Comparison of ENCODE assay signal across 18 mouse cellular contexts in the genomic region with DNA sequence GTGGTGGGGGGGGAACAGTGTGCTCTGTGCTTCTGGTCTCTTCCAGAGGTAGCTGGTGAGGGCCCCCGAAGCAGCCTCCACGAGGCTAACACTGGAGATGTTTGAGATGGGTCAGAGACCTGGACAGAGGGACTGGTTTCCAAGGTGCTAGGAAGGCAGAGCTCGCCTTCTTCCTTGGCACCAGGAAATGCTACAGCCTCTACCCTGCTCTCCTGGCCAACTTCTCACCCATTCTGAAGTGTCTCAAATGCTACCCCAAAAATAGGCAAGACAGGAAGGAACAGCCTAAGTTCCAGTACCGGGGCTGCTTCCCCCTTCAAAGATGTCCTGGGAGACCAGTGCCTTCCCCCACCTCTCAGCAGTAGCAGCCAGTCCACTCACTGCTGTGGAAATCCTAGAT. TPM values are rescaled to one million over a fixed set of nuclear protein-coding genes. Genes with fewer than 3 reads are reported as not detected.
DNase-seq lines count a peak whose midpoint lies in the region; ATAC-seq and TF ChIP-seq lines count a peak whose summit lies in the region.
"Had no signal": no experiment of that assay in that cellular context is flagged by ENCODE, and none has a peak within 500 bp of the region (broad histone marks: within the 10 kb centered on the region; RNA-seq: fewer than 3 reads in every experiment).

No protein-coding gene starts in this region.

- H3K4me1 ChIP-seq in forebrain, embryonic 11.5 days (replicated peaks; ENCODE audit: control insufficient read depth, insufficient read depth, low read length) = peaks cover 75% of the 10 kb centered on the region
- H3K4me1 ChIP-seq in hindbrain, embryonic 11.5 days (replicated peaks; ENCODE audit: control insufficient read depth, insufficient read depth, low read length) = peaks cover 40% of the 10 kb centered on the region
- peaks cover 9% of the 10 kb centered on the region for H3K4me1 ChIP-seq in midbrain, embryonic 16.5 days (ENCODE audit: control insufficient read depth, insufficient read depth, low read length)

- no peaks in the 10 kb centered on the region for H3K9me3 ChIP-seq in forebrain, embryonic 11.5 days (ENCODE audit: control insufficient read depth, low read length)
- H3K9me3 ChIP-seq in hindbrain, embryonic 11.5 days (ENCODE audit: control insufficient read depth, low read length) = no peaks in the 10 kb centered on the region
- H3K9me3 ChIP-seq in midbrain, embryonic 16.5 days (replicated peaks; ENCODE audit: control insufficient read depth, low read length, poor library complexity, severe bottlenecking) = no peaks in the 10 kb centered on the region
- H3K9me3 ChIP-seq: limb, embryonic 15.5 days had no signal

- H3K27ac ChIP-seq in gastrocnemius, adult 2 months = no peak overlapping the region
- H3K27ac ChIP-seq in forebrain, embryonic 11.5 days (ENCODE audit: low read depth, low read length) = peak overlapping the region; percentile 91
- peak overlapping the region; percentile 65 for H3K27ac ChIP-seq in hindbrain, embryonic 11.5 days (ENCODE audit: low read depth, low read length)
- peak overlapping the region; percentile 47 for H3K27ac ChIP-seq in midbrain, embryonic 16.5 days (ENCODE audit: low read length)
- H3K27ac ChIP-seq: limb, embryonic 15.5 days had no signal

- H3K27me3 ChIP-seq in forebrain, embryonic 11.5 days (ENCODE audit: control insufficient read depth, insufficient read depth, low read length) = peaks cover 30% of the 10 kb centered on the region
- peaks cover 22% of the 10 kb centered on the region for H3K27me3 ChIP-seq in hindbrain, embryonic 11.5 days (ENCODE audit: control insufficient read depth, insufficient read depth, low read length)
- H3K27me3 ChIP-seq in midbrain, embryonic 16.5 days (ENCODE audit: control insufficient read depth, insufficient read depth, low read depth, low read length) = peaks cover 20% of the 10 kb centered on the region

- no peak overlapping the region for H3K4me3 ChIP-seq in gastrocnemius, adult 2 months
- no peak overlapping the region for H3K4me3 ChIP-seq in forebrain, embryonic 11.5 days (ENCODE audit: low read depth, low read length)
- no peak overlapping the region for H3K4me3 ChIP-seq in hindbrain, embryonic 11.5 days (ENCODE audit: low read depth, low read length)
- H3K4me3 ChIP-seq in midbrain, embryonic 16.5 days (ENCODE audit: low read depth, low read length) = no peak overlapping the region
- H3K4me3 ChIP-seq: limb, embryonic 15.5 days had no signal

- no peaks in the 10 kb centered on the region for H3K36me3 ChIP-seq in forebrain, embryonic 11.5 days (ENCODE audit: control insufficient read depth, insufficient read depth, low read length)
- no peaks in the 10 kb centered on the region for H3K36me3 ChIP-seq in hindbrain, embryonic 11.5 days (ENCODE audit: control insufficient read depth, insufficient read depth, low read length)
- no peaks in the 10 kb centered on the region for H3K36me3 ChIP-seq in midbrain, embryonic 16.5 days (ENCODE audit: control insufficient read depth, insufficient read depth, low read length)
- H3K36me3 ChIP-seq: limb, embryonic 15.5 days had no signal

- H3K4me2 ChIP-seq in forebrain, embryonic 11.5 days (ENCODE audit: low read depth, low read length, severe bottlenecking) = no peak overlapping the region
- no peak overlapping the region for H3K4me2 ChIP-seq in hindbrain, embryonic 11.5 days (replicated peaks; ENCODE audit: low read depth, low read length)
- H3K4me2 ChIP-seq in midbrain, embryonic 16.5 days (ENCODE audit: low read length) = no peak overlapping the region
- H3K4me2 ChIP-seq: limb, embryonic 15.5 days had no signal

- TF ChIP-seq CTCF in gastrocnemius, adult 2 months (IDR thresholded peaks at IDR 0.05) = no peak

- 50% methylated on average over 4 of the region's 4 CpGs for WGBS in forebrain, embryonic 11.5 days
- 57% methylated on average over 4 of the region's 4 CpGs for WGBS in hindbrain, embryonic 11.5 days
- 59% methylated on average over 4 of the region's 4 CpGs for WGBS in midbrain, embryonic 16.5 days

- intact Hi-C loops in gastrocnemius, adult 2 months (cut with DNase I) = no loop called here
- intact Hi-C loops in gastrocnemius, postnatal 36 days (cut with DNase I) = no loop called here

- H3K9ac ChIP-seq in forebrain, embryonic 11.5 days (ENCODE audit: low read length) = peak overlapping the region; percentile 43; the same call in 1 of the 2 replicates
- 0 out of 2 replicates have a peak overlapping the region, but pooled peaks have one; percentile 31 for H3K9ac ChIP-seq in hindbrain, embryonic 11.5 days (ENCODE audit: low read depth, low read length)
- no peak overlapping the region for H3K9ac ChIP-seq in midbrain, embryonic 16.5 days (ENCODE audit: low read depth, low read length)
- H3K9ac ChIP-seq: limb, embryonic 15.5 days; liver, postnatal 0 days had no signal

- ATAC-seq in forebrain, embryonic 11.5 days (replicated peaks; ENCODE audit: low FRiP score) = no peak
- ATAC-seq in hindbrain, embryonic 11.5 days (ENCODE audit: low FRiP score) = no peak
- ATAC-seq in midbrain, embryonic 16.5 days = no peak
- ATAC-seq in CD4-positive, CD25-positive, alpha-beta regulatory T cell, adult 4 months = no peak
- ATAC-seq: liver, postnatal 0 days; Patski had no signal

- peak; percentile 3 for DNase-seq in gastrocnemius, adult 2 months
- no peak for DNase-seq in gastrocnemius, postnatal 36 days
- no peak for DNase-seq in forebrain, embryonic 11.5 days (ENCODE audit: low spot score)
- no peak for DNase-seq in hindbrain, embryonic 11.5 days (ENCODE audit: low spot score)
- no peak for DNase-seq in lung, postnatal 36 days
- DNase-seq in kidney, postnatal 36 days = no peak
- DNase-seq: kidney, adult 9 months; liver, postnatal 0 days; right cerebral cortex, postnatal 14 days; thymus, postnatal 4 days had no signal

RNA-seq across cellular contexts. Expression of a gene that starts 15.1 kb away (rescaled TPM):
- not detected for total RNA-seq in gastrocnemius, adult 2 months (2021)
- total RNA-seq in gastrocnemius, postnatal 36 days (2021) = not detected
- 0.36 TPM in 1 of 2 replicates, not detected in the other for polyA plus RNA-seq in forebrain, embryonic 11.5 days (2014; fragmentation: Nextera tagmentation; extraction: Ambion mirVana)
- 0.13 and 0.25 TPM in 2 replicates for polyA plus RNA-seq in hindbrain, embryonic 11.5 days (2014; fragmentation: Nextera tagmentation; extraction: Ambion mirVana)
- 0.18 and 0.21 TPM in 2 replicates for polyA plus RNA-seq in midbrain, embryonic 16.5 days (2015; fragmentation: Nextera tagmentation; extraction: Ambion mirVana)
- polyA plus RNA-seq in CD4-positive, CD25-positive, alpha-beta regulatory T cell, adult 4 months (2017; shearing (Covaris generic)) = not detected
- total RNA-seq: monocyte, adult 5-6 weeks had no signal
- polyA plus RNA-seq: cortical plate, adult 2 months; heart, embryonic 14.5 days; Patski had no signal

RNA-seq across cellular contexts. Expression of a gene that starts 47.6 kb away (rescaled TPM):
- total RNA-seq in gastrocnemius, adult 2 months (2021) = under 1 TPM; 0.74 to 0.95 TPM
- total RNA-seq in gastrocnemius, postnatal 36 days (2021) = under 1 TPM; 0.35 to 0.51 TPM
- 0.16 TPM in 1 of 2 replicates, not detected in the other for polyA plus RNA-seq in forebrain, embryonic 11.5 days (2014; fragmentation: Nextera tagmentation; extraction: Ambion mirVana)
- polyA plus RNA-seq in hindbrain, embryonic 11.5 days (2014; fragmentation: Nextera tagmentation; extraction: Ambion mirVana) = 0.20 and 0.49 TPM in 2 replicates
- polyA plus RNA-seq in midbrain, embryonic 16.5 days (2015; fragmentation: Nextera tagmentation; extraction: Ambion mirVana) = 0.16 TPM in 1 of 2 replicates, not detected in the other
- polyA plus RNA-seq in CD4-positive, CD25-positive, alpha-beta regulatory T cell, adult 4 months (2017; shearing (Covaris generic)) = not detected
- total RNA-seq: monocyte, adult 5-6 weeks had no signal
- polyA plus RNA-seq: cortical plate, adult 2 months; embryonic facial prominence, embryonic 14.5 days; heart, embryonic 14.5 days had no signal

RNA-seq across cellular contexts. Expression of a gene that starts 57.4 kb away (rescaled TPM):
- 1 to 10 TPM; 5.4 to 7.3 TPM for total RNA-seq in gastrocnemius, adult 2 months (2021)
- total RNA-seq in gastrocnemius, postnatal 36 days (2021) = 1 to 10 TPM; 4.2 to 5.3 TPM
- 10.4 and 12.2 TPM in 2 replicates for polyA plus RNA-seq in forebrain, embryonic 11.5 days (2014; fragmentation: Nextera tagmentation; extraction: Ambion mirVana)
- polyA plus RNA-seq in hindbrain, embryonic 11.5 days (2014; fragmentation: Nextera tagmentation; extraction: Ambion mirVana) = 8.1 and 8.6 TPM in 2 replicates
- polyA plus RNA-seq in midbrain, embryonic 16.5 days (2015; fragmentation: Nextera tagmentation; extraction: Ambion mirVana) = 7.3 and 7.5 TPM in 2 replicates
- polyA plus RNA-seq in CD4-positive, CD25-positive, alpha-beta regulatory T cell, adult 4 months (2017; shearing (Covaris generic)) = 1 to 10 TPM; 5.8 to 7.7 TPM
- total RNA-seq: monocyte, adult 5-6 weeks had no signal

RNA-seq across cellular contexts. Expression of a gene that starts 57.5 kb away (rescaled TPM):
- total RNA-seq in gastrocnemius, adult 2 months (2021) = 100 to 1,000 TPM in 1 of 2 experiments, 10 to 100 TPM in 1; 96.7 to 119 TPM
- 10 to 100 TPM; 85.5 to 97.0 TPM for total RNA-seq in gastrocnemius, postnatal 36 days (2021)
- polyA plus RNA-seq in forebrain, embryonic 11.5 days (2014; fragmentation: Nextera tagmentation; extraction: Ambion mirVana) = 725 and 780 TPM in 2 replicates
- 736 and 767 TPM in 2 replicates for polyA plus RNA-seq in hindbrain, embryonic 11.5 days (2014; fragmentation: Nextera tagmentation; extraction: Ambion mirVana)
- 419 and 444 TPM in 2 replicates for polyA plus RNA-seq in midbrain, embryonic 16.5 days (2015; fragmentation: Nextera tagmentation; extraction: Ambion mirVana)
- 100 to 1,000 TPM; 189 to 216 TPM for polyA plus RNA-seq in CD4-positive, CD25-positive, alpha-beta regulatory T cell, adult 4 months (2017; shearing (Covaris generic))
